Mouse (Mus musculus) spleen, adult 2 months (tissue): Measurements from ENCODE around the gene Sfxn1.

Source experiments
- CTCF ChIP-seq: fragments of 200-500 bp; IDR thresholded peaks from 2 replicates; pipeline ENCODE4 v1.5.1; 2011; ENCODE audit warnings: mild to moderate bottlenecking, inconsistent platforms; ENCODE audit not compliant: insufficient read depth, insufficient read length, insufficient replicate concordance; ENCODE audit errors: extremely low read depth
- POLR2A ChIP-seq: fragments of 200-500 bp; IDR thresholded peaks from 2 replicates; pipeline ENCODE4 v1.6.1; 2011; ENCODE audit warnings: low read depth, low read length, inconsistent platforms

DNA sequence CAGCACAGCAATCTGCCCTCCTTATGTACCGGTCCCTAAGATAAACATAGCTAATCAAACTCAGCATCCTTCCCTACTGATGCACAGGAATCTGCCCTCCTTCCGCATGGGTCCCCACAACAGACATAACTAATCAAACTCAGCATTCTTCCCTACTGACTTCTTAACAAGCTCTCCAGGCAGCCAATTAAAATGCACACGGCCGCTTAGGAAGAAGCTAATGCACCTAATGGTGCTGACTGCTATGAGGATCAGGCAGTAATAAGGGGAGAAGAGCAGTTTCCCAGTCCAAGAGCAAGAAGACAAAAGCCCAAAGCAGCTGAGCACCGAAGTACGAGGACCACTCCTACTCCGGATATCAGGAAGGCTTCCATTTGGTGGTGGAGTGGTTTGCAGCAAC, 81.2 kb downstream of the Sfxn1 start:
- TF ChIP-seq POLR2A = no peak
- TF ChIP-seq CTCF = no peak
